Mouse (Mus musculus) forebrain, postnatal 0 days (tissue): ENCODE results near the gene Pwwp2b. TPM values are rescaled to one million over a fixed set of nuclear protein-coding genes. Genes with fewer than 3 reads are reported as not detected.

Experiments
- ATAC-seq: fragments of 200-750 bp; cut with Nextera tagmentation; 2 replicates; pipeline ENCODE4 v1.8.0; 2017; ENCODE audit warnings: mild to moderate bottlenecking, moderate library complexity
- DNase-seq: peaks from one replicate; pipeline ENCODE4 v3.0.0-alpha.2; 2015
- H3K27ac ChIP-seq: fragments of 300-500 bp; sonication (generic); 2 replicates; pipeline ENCODE4 v1.5.1; 2014; ENCODE audit warnings: low read depth, mild to moderate bottlenecking, antibody characterized with exemption, low read length, moderate library complexity, mixed read lengths
- H3K27me3 ChIP-seq: fragments of 300-500 bp; sonication (generic); 2 replicates; pipeline ENCODE4 v1.6.1; 2014; ENCODE audit warnings: mild to moderate bottlenecking, low read length, mixed read lengths; ENCODE audit not compliant: insufficient read depth
- H3K36me3 ChIP-seq: fragments of 300-500 bp; sonication (generic); 2 replicates; pipeline ENCODE4 v1.6.1; 2014; ENCODE audit warnings: mild to moderate bottlenecking, moderate library complexity; ENCODE audit not compliant: insufficient read depth
- H3K4me1 ChIP-seq: fragments of 300-500 bp; sonication (generic); 2 replicates; pipeline ENCODE4 v1.6.1; 2014; ENCODE audit warnings: antibody characterized with exemption; ENCODE audit not compliant: insufficient read depth
- H3K4me2 ChIP-seq: fragments of 300-500 bp; sonication (generic); 2 replicates; pipeline ENCODE4 v1.6.1; 2014; ENCODE audit warnings: low read depth, mild to moderate bottlenecking, moderate library complexity
- H3K4me3 ChIP-seq: fragments of 300-500 bp; sonication (generic); 2 replicates; pipeline ENCODE4 v1.5.1; 2014; ENCODE audit warnings: low read depth, low read length, mixed read lengths
- H3K9ac ChIP-seq: fragments of 300-500 bp; sonication (generic); 2 replicates; pipeline ENCODE4 v1.6.1; 2014; ENCODE audit warnings: mild to moderate bottlenecking
- H3K9me3 ChIP-seq: fragments of 300-500 bp; sonication (generic); 2 replicates; pipeline ENCODE4 v1.6.1; 2016; ENCODE audit warnings: low read length
- CTCF ChIP-seq: sonication (generic); IDR thresholded peaks from 2 replicates; pipeline ENCODE4 v1.5.1; 2016; ENCODE audit warnings: antibody characterized with exemption, control low read depth, low read depth
- WGBS: fragments of 180-500 bp; shearing (Covaris S2); extraction: QIAGEN DNeasy Blood & Tissue Kit; methylation state at CpG from one replicate; pipeline ENCODE4 v1.1.7; 2014; 5-methylcytosine and 5-hydroxymethylcytosine counted together
- polyA plus RNA-seq: library from polyadenylated mRNA; unstranded; fragments of >200 nt; fragmentation: Nextera tagmentation; extraction: Ambion mirVana; gene quantifications from 2 replicates; pipeline ENCODE4 v1.2.1, GENCODE M21; 2015
- total RNA-seq: library from RNA; depleted of rRNA; stranded (reverse); fragments of >200 nt; gene quantifications from 2 replicates; pipeline ENCODE4 v1.2.3, GENCODE M21; 2014

Gene Pwwp2b
- total and polyA plus RNA-seq, 2 experiments from 2014 or later, result 4.3 to 6.3 TPM

GRCm38 (mm10) chr7:139303280-139304011 is 55.2 kb downstream of the Pwwp2b start:
- WGBS, result 35% methylated on average over 6 of the region's 6 CpGs
- ATAC-seq, result peak; percentile 68
- Histone ChIP-seq H3K27ac (no peak overlapping the region), H3K9ac (no peak overlapping the region), H3K27me3 (peaks cover 2% of the 10 kb centered on the region; the same call in 1 of the 2 replicates), H3K4me2 (no peak overlapping the region), H3K4me3 (no peak overlapping the region), H3K9me3 (no peaks in the 10 kb centered on the region), H3K4me1 (no peaks in the 10 kb centered on the region), H3K36me3 (no peaks in the 10 kb centered on the region)
- TF ChIP-seq CTCF, result peak; percentile 92
- peak; percentile 81 for DNase-seq

- Histone ChIP-seq H3K9ac (no peak overlapping the region), H3K4me2 (no peak overlapping the region), H3K27ac (no peak overlapping the region), H3K4me1 (no peaks in the 10 kb centered on the region), H3K9me3 (no peaks in the 10 kb centered on the region), H3K27me3 (no peaks in the 10 kb centered on the region), H3K4me3 (no peak overlapping the region), H3K36me3 (no peaks in the 10 kb centered on the region)
- 43% methylated on average over 5 of the region's 5 CpGs for WGBS
- ATAC-seq, result no peak
- no peak for TF ChIP-seq CTCF
- DNase-seq, result no peak
Observed at GRCm38 (mm10) chr7:139304322-139304721, 56.0 kb downstream of the Pwwp2b start.

- Histone ChIP-seq H3K4me1 (no peaks in the 10 kb centered on the region), H3K4me2 (no peak overlapping the region), H3K4me3 (no peak overlapping the region), H3K27me3 (no peaks in the 10 kb centered on the region), H3K9ac (no peak overlapping the region), H3K9me3 (no peaks in the 10 kb centered on the region), H3K36me3 (no peaks in the 10 kb centered on the region), H3K27ac (no peak overlapping the region)
- no peak for TF ChIP-seq CTCF
- 62% methylated on average over 2 of the region's 2 CpGs for WGBS
- no peak for ATAC-seq
- DNase-seq, result no peak
Observed at GRCm38 (mm10) chr7:139307056-139307455, 58.8 kb downstream of the Pwwp2b start.

- Histone ChIP-seq H3K4me3 (no peak overlapping the region), H3K27me3 (no peaks in the 10 kb centered on the region), H3K4me1 (no peaks in the 10 kb centered on the region), H3K36me3 (no peaks in the 10 kb centered on the region), H3K27ac (no peak overlapping the region), H3K4me2 (no peak overlapping the region), H3K9ac (no peak overlapping the region), H3K9me3 (no peaks in the 10 kb centered on the region)
- DNase-seq (no peak), ATAC-seq (peak; percentile 49)
- WGBS, result 72% methylated on average over 8 of the region's 8 CpGs
- peak; percentile 51 for TF ChIP-seq CTCF
Observed at GRCm38 (mm10) chr7:139308140-139308895, 60.0 kb downstream of the Pwwp2b start.

- no peak overlapping the region for H3K4me2 ChIP-seq
- ATAC-seq (no peak), DNase-seq (no peak)
- no peak overlapping the region for H3K4me3 ChIP-seq
- no peaks in the 10 kb centered on the region for H3K9me3 ChIP-seq
- no peaks in the 10 kb centered on the region for H3K36me3 ChIP-seq
- no peak for TF ChIP-seq CTCF
- H3K4me1 ChIP-seq, result no peaks in the 10 kb centered on the region
- 69% methylated on average over 2 of the region's 2 CpGs for WGBS
- H3K27me3 ChIP-seq, result no peaks in the 10 kb centered on the region
- no peak overlapping the region for H3K9ac ChIP-seq
- H3K27ac ChIP-seq, result no peak overlapping the region
Observed at GRCm38 (mm10) chr7:139309106-139309505, 60.8 kb downstream of the Pwwp2b start.

- Histone ChIP-seq H3K9me3 (no peaks in the 10 kb centered on the region), H3K4me2 (no peak overlapping the region), H3K27me3 (no peaks in the 10 kb centered on the region), H3K36me3 (no peaks in the 10 kb centered on the region), H3K4me3 (no peak overlapping the region), H3K27ac (no peak overlapping the region), H3K4me1 (no peaks in the 10 kb centered on the region), H3K9ac (no peak overlapping the region)
- WGBS, result 17% methylated on average over 6 of the region's 6 CpGs
- TF ChIP-seq CTCF, result no peak
- ATAC-seq (peak; percentile 87), DNase-seq (peak; percentile 53)
Observed at GRCm38 (mm10) chr7:139310487-139310951, 62.2 kb downstream of the Pwwp2b start.

GRCm38 (mm10) chr7:139312686-139313085 is 64.4 kb downstream of the Pwwp2b start:
- H3K9me3 ChIP-seq, result no peaks in the 10 kb centered on the region
- ATAC-seq (peak; percentile 39), DNase-seq (no peak)
- no peaks in the 10 kb centered on the region for H3K27me3 ChIP-seq
- no peak overlapping the region for H3K9ac ChIP-seq
- 44% methylated on average over 5 of the region's 5 CpGs for WGBS
- no peak for TF ChIP-seq CTCF
- no peaks in the 10 kb centered on the region for H3K4me1 ChIP-seq
- H3K36me3 ChIP-seq, result no peaks in the 10 kb centered on the region
- H3K4me2 ChIP-seq, result no peak overlapping the region
- no peak overlapping the region for H3K4me3 ChIP-seq
- H3K27ac ChIP-seq, result no peak overlapping the region
